ENCODE assay signal across 9 mouse cellular contexts in the genomic region with DNA sequence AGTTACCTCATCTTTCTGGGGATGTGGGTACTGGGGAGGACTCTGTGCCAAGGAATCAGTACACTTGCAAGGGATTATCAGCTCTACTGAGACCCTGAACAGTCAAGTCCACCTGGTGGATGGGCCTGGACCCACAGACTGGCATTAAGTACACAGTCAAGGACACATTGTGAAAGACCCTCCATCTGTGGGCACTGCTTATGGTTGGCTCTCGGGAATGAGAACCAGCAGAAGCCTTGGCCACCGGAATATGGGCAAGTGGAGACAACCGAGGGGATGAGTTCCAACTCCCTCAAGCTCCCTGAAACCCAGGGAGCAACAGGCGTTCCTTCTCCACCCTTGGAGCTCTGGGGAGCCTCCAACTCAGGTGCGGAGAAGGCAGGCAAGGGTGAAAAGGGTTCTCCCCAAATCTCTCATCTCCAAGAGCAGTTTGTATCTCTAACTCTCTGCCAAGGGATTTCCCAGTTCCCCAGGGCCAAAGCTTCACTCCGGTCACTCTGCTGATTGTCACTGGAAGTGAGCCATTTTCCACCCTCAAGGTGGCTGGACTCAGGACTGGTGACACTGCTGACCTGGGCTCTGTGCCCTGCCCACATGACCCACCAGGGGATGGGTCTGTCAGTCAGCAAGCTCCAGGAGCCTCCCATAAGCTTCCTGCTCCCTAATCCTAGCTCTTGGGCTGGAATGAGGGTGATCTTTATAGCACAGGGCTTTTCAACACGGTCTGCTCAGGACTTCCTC. TPM values are rescaled to one million over a fixed set of nuclear protein-coding genes. Genes with fewer than 3 reads are reported as not detected.
DNase-seq lines count a peak whose midpoint lies in the region; ATAC-seq and TF ChIP-seq lines count a peak whose summit lies in the region.
"Had no signal": no experiment of that assay in that cellular context is flagged by ENCODE, and none has a peak within 500 bp of the region (broad histone marks: within the 10 kb centered on the region; RNA-seq: fewer than 3 reads in every experiment).

No protein-coding gene starts in this region.

- 88% methylated on average over 7 of the region's 7 CpGs for WGBS in hindbrain, embryonic 10.5 days
- WGBS in hindbrain, embryonic 11.5 days: 87% methylated on average over 7 of the region's 7 CpGs
- 81% methylated on average over 7 of the region's 7 CpGs for whole genome bisulfite sequencing in thymus, adult 2 months

- TF ChIP-seq CTCF in thymus, adult 2 months (IDR thresholded peaks at IDR 0.05; ENCODE audit: borderline replicate concordance, control insufficient read depth, extremely low read depth, insufficient read depth, low read length, poor library complexity): no peak

- 0 out of 2 replicates have a peak overlapping the region, but pooled peaks have one; percentile 0 for H3K27ac ChIP-seq in hindbrain, embryonic 10.5 days
- H3K27ac ChIP-seq in hindbrain, embryonic 11.5 days (ENCODE audit: low read depth, low read length): no peak overlapping the region
- peak overlapping the region; percentile 97 for H3K27ac ChIP-seq in thymus, adult 2 months (ENCODE audit: control insufficient read depth, insufficient read depth, low read length)

- ATAC-seq in hindbrain, embryonic 11.5 days (ENCODE audit: low FRiP score): no peak

- no peaks in the 10 kb centered on the region for H3K36me3 ChIP-seq in hindbrain, embryonic 10.5 days
- H3K36me3 ChIP-seq in hindbrain, embryonic 11.5 days (ENCODE audit: control insufficient read depth, insufficient read depth, low read length): no peaks in the 10 kb centered on the region
- no peaks in the 10 kb centered on the region for H3K36me3 ChIP-seq in thymus, adult 2 months (ENCODE audit: control insufficient read depth, insufficient read depth, low read length)

- H3K4me2 ChIP-seq in hindbrain, embryonic 11.5 days (replicated peaks; ENCODE audit: low read depth, low read length): no peak overlapping the region

- no peaks in the 10 kb centered on the region for H3K27me3 ChIP-seq in hindbrain, embryonic 10.5 days (ENCODE audit: insufficient read depth, poor library complexity, severe bottlenecking)
- no peaks in the 10 kb centered on the region for H3K27me3 ChIP-seq in hindbrain, embryonic 11.5 days (ENCODE audit: control insufficient read depth, insufficient read depth, low read length)
- no peaks in the 10 kb centered on the region for H3K27me3 ChIP-seq in thymus, adult 2 months (ENCODE audit: control insufficient read depth, insufficient read depth, low read length)

- peaks cover 58% of the 10 kb centered on the region for H3K4me1 ChIP-seq in hindbrain, embryonic 10.5 days (replicated peaks)
- peaks cover 8% of the 10 kb centered on the region; the same call in 1 of the 2 replicates for H3K4me1 ChIP-seq in hindbrain, embryonic 11.5 days (replicated peaks; ENCODE audit: control insufficient read depth, insufficient read depth, low read length)
- peaks cover 52% of the 10 kb centered on the region for H3K4me1 ChIP-seq in thymus, adult 2 months (replicated peaks; ENCODE audit: control insufficient read depth, insufficient read depth, low read length)

- no peak overlapping the region for H3K4me3 ChIP-seq in hindbrain, embryonic 10.5 days
- no peak overlapping the region for H3K4me3 ChIP-seq in hindbrain, embryonic 11.5 days (ENCODE audit: low read depth, low read length)
- H3K4me3 ChIP-seq in thymus, adult 2 months (ENCODE audit: control insufficient read depth, insufficient read depth, low read length): peak overlapping the region; percentile 42

- TF ChIP-seq POLR2A in thymus, adult 2 months (IDR thresholded peaks at IDR 0.05; ENCODE audit: control insufficient read depth, extremely low read depth, insufficient read depth, low read length, poor library complexity): no peak

- H3K9ac ChIP-seq in hindbrain, embryonic 11.5 days (ENCODE audit: low read depth, low read length): no peak overlapping the region

- no peaks in the 10 kb centered on the region for H3K9me3 ChIP-seq in hindbrain, embryonic 10.5 days
- no peaks in the 10 kb centered on the region for H3K9me3 ChIP-seq in hindbrain, embryonic 11.5 days (ENCODE audit: control insufficient read depth, low read length)

- DNase-seq in hindbrain, embryonic 10.5 days (ENCODE audit: low spot score): no peak
- no peak for DNase-seq in hindbrain, embryonic 11.5 days (ENCODE audit: low spot score)
- DNase-seq in thymus, adult 2 months: no peak
- DNase-seq in thymus, postnatal 25 days: no peak
- peak; percentile 76 for DNase-seq in kidney, adult 9 months
- no peak for DNase-seq in cerebellum, postnatal 4 days (ENCODE audit: low spot score in 2 of 2)
- DNase-seq in right cerebral cortex, adult 2 months (ENCODE audit: low spot score in 2 of 2): no peak
- no peak for DNase-seq in left cerebral cortex, adult 11 months (ENCODE audit: low spot score)

RNA-seq across cellular contexts. Expression of gene Map3k14, which starts 5.4 kb away (rescaled TPM):
- polyA plus RNA-seq in hindbrain, embryonic 10.5 days (2016; fragmentation: Nextera tagmentation; extraction: Ambion mirVana): 3.9 and 4.2 TPM in 2 replicates
- polyA plus RNA-seq in hindbrain, embryonic 11.5 days (2014; fragmentation: Nextera tagmentation; extraction: Ambion mirVana): 3.0 and 3.3 TPM in 2 replicates
- polyA plus RNA-seq in thymus, adult 2 months (2012; rRNA removed): 40.7 and 41.3 TPM in 2 replicates

RNA-seq across cellular contexts. Expression of gene Spata32, which starts 43.6 kb away (rescaled TPM):
- not detected in 2 replicates for polyA plus RNA-seq in hindbrain, embryonic 10.5 days (2016; fragmentation: Nextera tagmentation; extraction: Ambion mirVana)
- polyA plus RNA-seq in hindbrain, embryonic 11.5 days (2014; fragmentation: Nextera tagmentation; extraction: Ambion mirVana): not detected in 2 replicates
- polyA plus RNA-seq in thymus, adult 2 months (2012; rRNA removed): not detected in 2 replicates
- polyA plus RNA-seq: limb, embryonic 11.5 days had no signal

RNA-seq across cellular contexts. Expression of gene 1700023F06Rik, which starts 53.5 kb away (rescaled TPM):
- polyA plus RNA-seq in hindbrain, embryonic 10.5 days (2016; fragmentation: Nextera tagmentation; extraction: Ambion mirVana): 0.24 and 0.27 TPM in 2 replicates
- polyA plus RNA-seq in hindbrain, embryonic 11.5 days (2014; fragmentation: Nextera tagmentation; extraction: Ambion mirVana): 0.25 and 0.27 TPM in 2 replicates
- 0.23 and 0.35 TPM in 2 replicates for polyA plus RNA-seq in thymus, adult 2 months (2012; rRNA removed)
